Mouse (Mus musculus): Measurements from ENCODE around the gene Serpina3g. TPM values are rescaled to one million over a fixed set of nuclear protein-coding genes. Genes with fewer than 3 reads are reported as not detected.

Gene Serpina3g
- 1.6 TPM for polyA plus RNA-seq (2021)

DNA sequence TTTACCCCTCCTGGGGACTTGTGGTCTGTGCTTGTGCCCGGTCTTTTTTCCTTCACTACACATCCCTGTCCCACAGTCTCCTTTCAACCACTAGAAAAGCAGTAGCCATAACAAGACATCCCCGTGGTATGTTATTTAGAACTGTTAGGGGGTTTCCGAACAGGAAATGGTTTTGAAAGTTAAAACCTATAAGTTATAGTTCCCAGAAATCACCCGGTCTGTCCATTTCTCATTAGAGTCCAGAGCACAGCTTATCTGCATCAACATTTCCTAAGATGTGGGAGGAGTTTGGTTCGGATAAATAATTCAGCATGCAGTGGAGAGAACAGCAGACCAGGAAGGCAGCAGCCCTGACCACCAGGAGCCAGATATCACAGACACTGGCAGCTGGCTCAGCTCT lies at the start of gene Serpina3g:
TSS of gene Serpina3g (plus strand) at position 331 of the 400 bp plus-strand sequence.
- POLR2A ChIA-PET, result no interaction called here
- TF ChIP-seq CTCF (IDR thresholded peaks at IDR 0.05), result no peak
- ATAC-seq, result no peak
- in situ Hi-C loops (cut with MboI; ENCODE audit: low pct_unique_long_range_greater_than_20kb), result no loop called here
- DNase-seq (ENCODE audit: low read depth, low spot score), result no peak
- CTCF ChIA-PET, result no interaction called here
- no peaks in the 10 kb centered on the region for H3K27me3 ChIP-seq

- ChIA-PET POLR2A (no interaction called here), CTCF (no interaction called here)
- DNase-seq (ENCODE audit: low read depth, low spot score) (no peak), ATAC-seq (no peak)
- no peaks in the 10 kb centered on the region for H3K27me3 ChIP-seq
- in situ Hi-C loops (cut with MboI; ENCODE audit: low pct_unique_long_range_greater_than_20kb), result no loop called here
- no peak for TF ChIP-seq CTCF (IDR thresholded peaks at IDR 0.05)
Measured at GRCm38 (mm10) chr12:104189246-104189645, 46.8 kb upstream of the Serpina3g start.

DNA sequence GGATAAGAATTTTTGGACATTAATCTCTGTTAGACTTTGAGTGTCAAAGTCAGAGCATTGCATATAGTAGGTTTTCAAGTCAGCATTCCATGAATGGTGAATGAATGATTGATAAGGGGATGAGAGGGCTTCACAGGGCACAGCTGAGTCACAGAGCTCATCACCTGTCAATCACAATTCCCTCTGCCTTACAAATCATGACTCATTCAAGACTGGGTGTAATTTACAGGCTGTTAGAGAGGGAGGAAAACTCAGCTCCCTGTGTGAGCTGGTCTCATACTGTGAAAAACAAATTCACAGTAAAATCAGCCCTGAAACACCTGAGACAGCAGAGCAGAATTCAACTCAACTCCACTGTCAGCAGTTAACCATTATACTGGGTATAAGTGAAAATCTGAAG lies 45.2 kb upstream of the Serpina3g start:
- in situ Hi-C loops (cut with MboI; ENCODE audit: low pct_unique_long_range_greater_than_20kb), result no loop called here
- TF ChIP-seq CTCF (IDR thresholded peaks at IDR 0.05), result no peak
- ChIA-PET CTCF (interaction anchor here (0.6 kb wide), 1 partner anchor 48 kb away, joined by 3 read pairs; no protein-coding TSS in a partner anchor), POLR2A (no interaction called here)
- H3K27me3 ChIP-seq, result no peaks in the 10 kb centered on the region
- no peak for ATAC-seq
- no peak for DNase-seq (ENCODE audit: low read depth, low spot score)

GRCm38 (mm10) chr12:104209149-104209548 lies 26.9 kb upstream of the Serpina3g start:
- DNase-seq (ENCODE audit: low read depth, low spot score), result no peak
- ATAC-seq, result no peak
- in situ Hi-C loops (cut with MboI; ENCODE audit: low pct_unique_long_range_greater_than_20kb), result no loop called here
- TF ChIP-seq CTCF (IDR thresholded peaks at IDR 0.05), result peak; percentile 49
- POLR2A ChIA-PET, result no interaction called here
- no peaks in the 10 kb centered on the region for H3K27me3 ChIP-seq
- CTCF ChIA-PET, result no interaction called here

GRCm38 (mm10) chr12:104209802-104210201 lies 26.2 kb upstream of the Serpina3g start:
- ChIA-PET POLR2A (no interaction called here), CTCF (no interaction called here)

GRCm38 (mm10) chr12:104213689-104214444 lies 22.2 kb upstream of the Serpina3g start:
- ATAC-seq (peak; percentile 51), DNase-seq (ENCODE audit: low read depth, low spot score) (peak; percentile 28)
- POLR2A ChIA-PET, result no interaction called here
- in situ Hi-C loops (cut with MboI; ENCODE audit: low pct_unique_long_range_greater_than_20kb), result no loop called here
- TF ChIP-seq CTCF (IDR thresholded peaks at IDR 0.05), result no peak
- H3K27me3 ChIP-seq, result no peaks in the 10 kb centered on the region
- CTCF ChIA-PET, result no interaction called here

More at GRCm38 (mm10) chr12:104209802-104210201, 26.2 kb upstream of the Serpina3g start:
- no peak for TF ChIP-seq CTCF (IDR thresholded peaks at IDR 0.05)
- H3K27me3 ChIP-seq, result no peaks in the 10 kb centered on the region
- no peak for DNase-seq (ENCODE audit: low read depth, low spot score)
- in situ Hi-C loops (cut with MboI; ENCODE audit: low pct_unique_long_range_greater_than_20kb), result no loop called here
- ATAC-seq, result no peak

GRCm38 (mm10) chr12:104214445-104214753 lies 21.6 kb upstream of the Serpina3g start, which contains the start of gene Serpina3f:
Serpina3f (plus strand) TSS chr12:104214544.
- in situ Hi-C loops (cut with MboI; ENCODE audit: low pct_unique_long_range_greater_than_20kb), result no loop called here
- ATAC-seq (no peak), DNase-seq (ENCODE audit: low read depth, low spot score) (no peak)
- no peak for TF ChIP-seq CTCF (IDR thresholded peaks at IDR 0.05)
- H3K27me3 ChIP-seq, result no peaks in the 10 kb centered on the region
- ChIA-PET POLR2A (no interaction called here), CTCF (no interaction called here)

DNA sequence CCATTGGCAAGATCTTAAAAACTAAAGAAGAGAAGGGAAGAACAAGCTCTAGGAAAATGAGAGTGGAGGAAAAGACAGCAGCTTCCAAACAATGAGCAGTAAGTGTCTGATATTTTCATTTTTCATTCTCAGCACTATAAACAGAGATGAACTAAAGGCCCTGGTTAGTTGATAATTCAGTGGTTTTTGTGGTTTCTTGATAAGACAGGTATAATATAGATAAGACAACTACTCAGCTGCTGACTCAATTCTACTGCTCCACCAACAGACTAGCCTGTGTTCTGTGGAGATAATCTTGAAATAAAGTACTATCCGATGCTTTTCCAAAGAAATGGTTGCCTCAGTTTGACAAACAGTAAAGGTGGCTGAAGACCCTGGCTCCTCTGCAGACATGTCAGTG lies 20.8 kb upstream of the Serpina3g start:
- in situ Hi-C loops (cut with MboI; ENCODE audit: low pct_unique_long_range_greater_than_20kb), result no loop called here
- no peak for TF ChIP-seq CTCF (IDR thresholded peaks at IDR 0.05)
- ATAC-seq (no peak), DNase-seq (ENCODE audit: low read depth, low spot score) (no peak)
- ChIA-PET CTCF (no interaction called here), POLR2A (no interaction called here)
- H3K27me3 ChIP-seq, result no peaks in the 10 kb centered on the region

DNA sequence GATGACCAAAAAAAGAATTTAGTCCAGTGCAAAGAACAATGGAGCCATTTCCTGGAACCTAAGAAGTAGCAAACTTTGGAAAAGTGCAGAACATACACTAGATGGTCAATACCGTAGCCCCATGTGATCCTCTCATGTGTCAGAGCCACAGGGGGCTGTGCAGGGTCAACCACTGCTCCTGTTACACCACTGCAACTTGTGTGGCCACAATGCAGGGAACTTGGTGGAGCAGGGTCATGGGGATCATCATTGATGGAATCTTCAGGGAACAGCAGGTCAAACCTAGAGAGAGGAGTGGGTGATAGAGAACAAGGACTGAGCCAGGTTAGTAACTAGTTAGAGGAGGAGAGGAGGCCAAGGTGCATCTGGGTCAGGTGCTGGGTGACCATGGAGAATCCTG lies 14.4 kb upstream of the Serpina3g start:
- in situ Hi-C loops (cut with MboI; ENCODE audit: low pct_unique_long_range_greater_than_20kb), result no loop called here
- ChIA-PET CTCF (no interaction called here), POLR2A (no interaction called here)
- ATAC-seq (no peak), DNase-seq (ENCODE audit: low read depth, low spot score) (no peak)
- no peaks in the 10 kb centered on the region for H3K27me3 ChIP-seq
- TF ChIP-seq CTCF (IDR thresholded peaks at IDR 0.05), result no peak

DNA sequence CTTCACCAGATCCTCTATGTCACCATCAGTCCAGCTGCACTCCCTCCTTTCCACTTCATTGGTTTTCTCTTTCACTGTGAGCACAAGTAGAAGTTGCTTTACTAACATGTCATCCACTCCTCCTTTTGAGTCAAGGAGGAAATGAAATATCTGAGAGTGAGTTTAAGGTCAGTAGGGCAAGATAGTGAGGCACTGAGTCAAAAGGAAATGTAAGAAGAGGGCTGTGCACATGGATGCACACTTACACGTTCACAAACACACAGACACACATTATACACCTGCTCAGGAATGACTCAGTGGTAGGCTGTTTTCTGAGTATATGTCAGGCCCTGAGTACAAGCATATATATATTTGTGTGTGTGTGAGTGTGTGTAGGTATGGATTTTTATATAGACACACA lies 12.4 kb upstream of the Serpina3g start:
- no peak for TF ChIP-seq CTCF (IDR thresholded peaks at IDR 0.05)
- in situ Hi-C loops (cut with MboI; ENCODE audit: low pct_unique_long_range_greater_than_20kb), result no loop called here
- POLR2A ChIA-PET, result no interaction called here
- CTCF ChIA-PET, result no interaction called here
- DNase-seq (ENCODE audit: low read depth, low spot score) (no peak), ATAC-seq (no peak)
- H3K27me3 ChIP-seq, result no peaks in the 10 kb centered on the region

DNA sequence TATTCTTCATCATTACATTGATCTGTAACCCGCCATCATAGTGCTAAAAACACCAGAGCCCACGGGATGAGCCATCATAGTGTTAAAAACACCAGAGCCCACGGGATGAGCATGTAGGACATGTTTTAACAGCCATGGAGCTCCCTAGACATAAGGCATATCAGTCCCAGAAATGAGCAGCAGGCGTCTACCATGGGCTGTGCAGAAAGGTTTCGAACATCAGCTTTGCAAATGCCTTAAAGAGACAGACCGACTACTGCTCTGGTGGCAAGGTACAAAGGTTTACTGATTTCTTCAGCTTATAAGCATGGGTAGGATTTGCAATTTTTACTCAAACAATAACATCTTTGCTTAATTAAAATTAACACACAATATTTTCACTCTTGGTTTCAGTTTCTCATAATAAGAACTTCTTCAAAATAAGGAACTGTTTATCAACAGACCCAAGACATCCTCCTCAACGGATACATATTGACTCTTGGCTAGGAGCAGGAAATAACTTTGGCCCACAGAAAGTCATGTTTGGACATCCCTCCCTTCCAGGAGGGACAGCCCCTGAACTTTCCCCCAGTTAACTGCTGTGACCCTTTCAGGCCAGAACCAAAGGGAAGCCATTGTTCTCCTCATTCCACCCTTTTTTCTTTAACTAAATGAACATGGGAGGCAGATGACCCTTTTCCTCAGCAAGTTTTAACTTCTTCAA lies 11.3 kb upstream of the Serpina3g start:
- H3K27me3 ChIP-seq, result no peaks in the 10 kb centered on the region
- ATAC-seq, result no peak
- CTCF ChIA-PET, result no interaction called here

More for the DNA sequence above, 11.3 kb upstream of the Serpina3g start:
- POLR2A ChIA-PET, result no interaction called here
- in situ Hi-C loops (cut with MboI; ENCODE audit: low pct_unique_long_range_greater_than_20kb), result no loop called here
- DNase-seq (ENCODE audit: low read depth, low spot score), result no peak
- TF ChIP-seq CTCF (IDR thresholded peaks at IDR 0.05), result no peak

Measured in Patski (cell line).